Mouse (Mus musculus) spleen, adult 2 months (tissue): ENCODE measurements around the gene Stx16. TPM values are rescaled to one million over a fixed set of nuclear protein-coding genes. Genes with fewer than 3 reads are reported as not detected.

Experiments used
- DNase-seq, 2 experiments: peaks; one replicate each; pipeline versions ENCODE4 v3.0.0 to v3.0.0-alpha.2; 2012 to 2021; ENCODE audit warnings: low spot score in 2 of 2, low read depth in 1 of 2
- H3K27ac ChIP-seq: fragments of 200-500 bp; 2 replicates; pipeline ENCODE4 v1.5.1; 2012; ENCODE audit warnings: low read length, inconsistent platforms; ENCODE audit not compliant: insufficient read depth
- H3K27me3 ChIP-seq: fragments of 200-500 bp; 2 replicates; pipeline ENCODE4 v1.6.1; 2012; ENCODE audit warnings: mild to moderate bottlenecking, moderate library complexity, low read length, inconsistent platforms; ENCODE audit not compliant: control insufficient read depth, insufficient read depth
- H3K36me3 ChIP-seq: fragments of 200-500 bp; 2 replicates; pipeline ENCODE4 v1.6.1; 2012; ENCODE audit warnings: mild to moderate bottlenecking, low read length, inconsistent platforms; ENCODE audit not compliant: control insufficient read depth, insufficient read depth
- H3K4me1 ChIP-seq: fragments of 200-500 bp; 2 replicates; pipeline ENCODE4 v1.6.1; 2011; ENCODE audit warnings: inconsistent platforms; ENCODE audit not compliant: control insufficient read depth, insufficient read depth, insufficient read length
- H3K4me3 ChIP-seq: fragments of 200-500 bp; 2 replicates; pipeline ENCODE4 v1.5.1; 2011; ENCODE audit warnings: mild to moderate bottlenecking, inconsistent platforms; ENCODE audit not compliant: insufficient read depth, insufficient read length; ENCODE audit errors: extremely low read depth
- CTCF ChIP-seq: fragments of 200-500 bp; IDR thresholded peaks from 2 replicates; pipeline ENCODE4 v1.5.1; 2011; ENCODE audit warnings: mild to moderate bottlenecking, inconsistent platforms; ENCODE audit not compliant: insufficient read depth, insufficient read length, insufficient replicate concordance; ENCODE audit errors: extremely low read depth
- POLR2A ChIP-seq: fragments of 200-500 bp; IDR thresholded peaks from 2 replicates; pipeline ENCODE4 v1.6.1; 2011; ENCODE audit warnings: low read depth, low read length, inconsistent platforms
- WGBS: fragments of 180-500 bp; shearing (Covaris S2); methylation state at CpG from one replicate; pipeline ENCODE4 v1.1.7; 2018; 5-methylcytosine and 5-hydroxymethylcytosine counted together
- polyA plus RNA-seq: library from polyadenylated mRNA; depleted of rRNA; stranded (reverse); fragments of >200 nt; gene quantifications from 2 replicates; pipeline ENCODE4 v1.2.3, GENCODE M21; 2012

Gene Stx16
- polyA plus RNA-seq, 1 experiment: 36.0 TPM

- no peak overlapping the region for H3K27ac ChIP-seq
- peaks cover 21% of the 10 kb centered on the region for H3K36me3 ChIP-seq
- peaks cover 5% of the 10 kb centered on the region for H3K4me1 ChIP-seq
- 92% methylated on average over 18 of the region's 18 CpGs for WGBS
- DNase-seq: no peak
- H3K27me3 ChIP-seq: no peaks in the 10 kb centered on the region
- H3K4me3 ChIP-seq: no peak overlapping the region
- TF ChIP-seq CTCF: no peak
- no peak for TF ChIP-seq POLR2A
These were observed 36.8 kb downstream of the Stx16 start for GRCm38 (mm10) chr2:174112931-174113330.

DNA sequence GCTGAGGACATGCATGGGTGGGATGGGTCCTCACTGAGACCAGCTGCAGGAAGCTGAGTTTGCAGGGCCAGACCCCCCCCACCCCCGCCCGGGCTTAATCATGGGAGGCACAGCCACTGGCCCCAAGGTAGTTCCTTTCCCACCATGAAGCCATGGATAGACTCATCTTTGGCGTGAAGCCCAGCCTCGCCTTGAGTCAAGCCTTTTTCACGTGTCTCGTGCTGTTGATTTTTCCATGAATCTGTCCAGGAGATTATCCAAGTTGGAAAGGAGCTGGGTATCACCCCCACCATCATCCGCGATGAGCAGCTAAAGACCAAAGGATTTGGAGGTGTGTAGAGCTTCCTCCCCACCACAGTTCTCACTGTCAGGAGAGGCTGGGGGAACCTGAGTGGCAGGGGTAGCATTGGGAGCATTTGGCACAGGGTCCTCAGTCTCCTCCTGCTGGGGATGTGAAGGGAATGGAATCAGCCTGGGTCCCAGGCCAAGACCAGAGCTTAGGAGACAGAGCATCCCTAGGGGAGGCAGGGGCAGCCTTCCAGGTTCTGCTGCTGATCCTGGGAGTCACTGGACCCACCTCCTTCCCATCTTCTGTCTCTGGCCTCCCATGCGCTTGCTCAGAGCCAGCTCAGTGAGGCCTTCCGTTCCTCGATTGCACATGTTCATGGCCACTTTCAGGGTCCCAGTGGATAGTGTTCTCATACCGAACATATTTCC is 38.2 kb downstream of the Stx16 start:
- no peaks in the 10 kb centered on the region for H3K27me3 ChIP-seq
- no peak for DNase-seq
- H3K4me1 ChIP-seq: peaks cover 5% of the 10 kb centered on the region
- WGBS: 95% methylated on average over 12 of the region's 12 CpGs
- H3K36me3 ChIP-seq: peaks cover 27% of the 10 kb centered on the region
- H3K4me3 ChIP-seq: no peak overlapping the region
- H3K27ac ChIP-seq: no peak overlapping the region
- TF ChIP-seq CTCF: no peak
- TF ChIP-seq POLR2A: no peak

GRCm38 (mm10) chr2:174116929-174117328 is 40.8 kb downstream of the Stx16 start:
- TF ChIP-seq POLR2A (no peak), CTCF (no peak)
- Histone ChIP-seq H3K27me3 (no peaks in the 10 kb centered on the region), H3K27ac (no peak overlapping the region), H3K4me3 (no peak overlapping the region), H3K4me1 (no peaks in the 10 kb centered on the region), H3K36me3 (peaks cover 50% of the 10 kb centered on the region)
- DNase-seq: no peak
- WGBS: 82% methylated on average over 16 of the region's 16 CpGs

DNA sequence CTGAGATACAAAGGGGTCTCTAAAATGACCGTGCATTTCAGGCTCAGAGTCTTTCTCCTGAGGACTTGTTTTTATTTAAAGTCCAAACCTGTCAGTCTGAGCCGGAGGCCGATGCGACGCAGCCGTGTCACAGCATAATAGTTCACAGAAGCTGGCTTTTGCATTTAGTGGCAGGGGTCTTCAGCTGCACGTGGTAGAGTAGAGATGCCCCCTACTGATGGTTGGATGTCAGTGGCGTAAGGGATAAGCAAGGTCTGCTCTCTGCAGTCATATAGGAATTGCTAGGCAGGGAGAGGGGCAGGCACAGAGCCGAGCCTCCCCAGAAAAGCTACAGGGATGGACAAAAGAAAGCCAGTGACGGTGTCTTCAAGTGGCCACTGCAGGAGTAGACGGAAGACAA is 42.0 kb downstream of the Stx16 start:
- no peak for TF ChIP-seq CTCF
- no peak for TF ChIP-seq POLR2A
- H3K27me3 ChIP-seq: no peaks in the 10 kb centered on the region
- DNase-seq: no peak
- H3K27ac ChIP-seq: no peak overlapping the region
- no peak overlapping the region for H3K4me3 ChIP-seq
- peaks cover 57% of the 10 kb centered on the region for H3K36me3 ChIP-seq
- 92% methylated on average over 11 of the region's 11 CpGs for WGBS
- no peaks in the 10 kb centered on the region for H3K4me1 ChIP-seq

GRCm38 (mm10) chr2:174119259-174119658 is 43.2 kb downstream of the Stx16 start:
- Histone ChIP-seq H3K36me3 (peaks cover 56% of the 10 kb centered on the region), H3K27ac (no peak overlapping the region), H3K4me3 (no peak overlapping the region), H3K4me1 (no peaks in the 10 kb centered on the region), H3K27me3 (no peaks in the 10 kb centered on the region)
- 94% methylated on average over 11 of the region's 11 CpGs for WGBS
- TF ChIP-seq POLR2A: no peak
- TF ChIP-seq CTCF: no peak
- no peak for DNase-seq

DNA sequence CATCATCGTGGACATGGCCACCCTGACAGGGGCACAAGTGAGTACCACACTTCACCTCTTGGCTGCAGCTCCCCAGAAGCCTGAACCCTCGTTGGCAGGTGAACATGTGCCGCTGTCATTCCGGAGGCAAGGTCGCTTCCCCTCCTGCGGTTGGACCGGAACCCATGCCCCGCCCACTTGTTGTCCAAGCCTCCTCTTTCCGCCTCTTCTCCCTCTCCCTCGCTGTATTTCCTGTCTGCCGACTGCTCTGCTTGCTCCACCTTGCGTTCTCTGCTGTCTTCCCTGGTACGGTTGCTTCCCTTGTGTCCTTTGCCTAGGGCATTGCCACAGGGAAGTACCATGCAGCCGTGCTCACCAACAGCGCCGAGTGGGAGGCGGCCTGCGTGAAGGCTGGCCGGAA is 44.5 kb downstream of the Stx16 start:
- peaks cover 50% of the 10 kb centered on the region for H3K36me3 ChIP-seq
- no peak for DNase-seq
- no peaks in the 10 kb centered on the region for H3K4me1 ChIP-seq
- WGBS: 90% methylated on average over 19 of the region's 19 CpGs
- no peak overlapping the region for H3K4me3 ChIP-seq
- H3K27ac ChIP-seq: no peak overlapping the region
- H3K27me3 ChIP-seq: no peaks in the 10 kb centered on the region
- TF ChIP-seq CTCF: no peak
- TF ChIP-seq POLR2A: no peak

- no peak for DNase-seq
- Histone ChIP-seq H3K36me3 (peaks cover 50% of the 10 kb centered on the region), H3K4me1 (no peaks in the 10 kb centered on the region), H3K27me3 (no peaks in the 10 kb centered on the region), H3K27ac (no peak overlapping the region), H3K4me3 (no peak overlapping the region)
- no peak for TF ChIP-seq CTCF
- TF ChIP-seq POLR2A: no peak
- 89% methylated on average over 12 of the region's 12 CpGs for WGBS
These were observed 45.4 kb downstream of the Stx16 start for GRCm38 (mm10) chr2:174121411-174121947.
